Mouse (Mus musculus) ovary, adult 18-20 months (tissue): ENCODE measurements around the gene Lce3c.

Experiments
- DNase-seq: peaks from one replicate; pipeline ENCODE4 v3.0.0; 2022; ENCODE audit warnings: low spot score, mixed read lengths

Gene Lce3c

GRCm38 (mm10) chr3:92944186-92944585 lies at the start of gene Lce3c:
Gene Lce3c (plus strand): TSS chr3:92944486.
- no peak for DNase-seq

DNA sequence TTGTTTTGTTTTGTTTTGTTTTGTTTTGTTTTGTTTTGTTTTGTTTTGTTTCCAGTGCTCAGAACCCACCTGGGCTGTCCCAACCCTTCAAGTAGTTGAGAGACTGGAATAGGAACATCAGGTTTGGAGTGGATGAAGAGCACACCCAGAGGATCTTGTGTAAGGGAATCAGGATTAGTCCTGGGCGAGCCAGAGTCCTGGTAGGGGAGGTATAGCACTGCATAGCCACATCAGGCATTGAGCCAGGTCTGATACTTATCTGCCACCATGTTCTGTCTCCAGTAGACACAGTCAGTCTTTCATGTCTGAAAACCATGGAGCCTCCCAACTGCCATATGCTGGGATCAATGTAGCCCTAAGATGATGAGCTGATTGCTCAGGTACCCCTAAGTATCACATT lies 49.8 kb upstream of the Lce3c start:
- no peak for DNase-seq

GRCm38 (mm10) chr3:92902992-92903391 lies 41.3 kb upstream of the Lce3c start:
- no peak for DNase-seq

GRCm38 (mm10) chr3:92903640-92904039 lies 40.6 kb upstream of the Lce3c start:
- no peak for DNase-seq

DNA sequence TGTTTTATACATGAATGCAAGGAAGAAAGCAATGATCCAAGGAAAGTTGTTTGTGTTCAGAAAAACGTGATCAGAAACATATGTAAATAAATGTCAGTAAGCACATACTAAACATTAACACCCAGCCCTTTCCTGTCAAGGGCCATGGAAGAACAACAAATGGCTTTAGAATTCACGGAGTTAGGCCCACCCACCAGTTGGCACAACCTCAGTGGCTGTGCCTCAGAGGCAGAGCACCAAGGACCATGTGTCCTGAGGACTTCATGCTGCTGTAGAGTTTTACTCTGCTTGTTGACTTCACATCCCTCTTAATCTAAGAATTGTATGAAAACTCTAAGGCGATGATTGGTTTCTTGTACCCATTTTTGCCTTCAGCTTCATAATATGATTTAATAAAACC lies 39.1 kb upstream of the Lce3c start:
- no peak for DNase-seq

DNA sequence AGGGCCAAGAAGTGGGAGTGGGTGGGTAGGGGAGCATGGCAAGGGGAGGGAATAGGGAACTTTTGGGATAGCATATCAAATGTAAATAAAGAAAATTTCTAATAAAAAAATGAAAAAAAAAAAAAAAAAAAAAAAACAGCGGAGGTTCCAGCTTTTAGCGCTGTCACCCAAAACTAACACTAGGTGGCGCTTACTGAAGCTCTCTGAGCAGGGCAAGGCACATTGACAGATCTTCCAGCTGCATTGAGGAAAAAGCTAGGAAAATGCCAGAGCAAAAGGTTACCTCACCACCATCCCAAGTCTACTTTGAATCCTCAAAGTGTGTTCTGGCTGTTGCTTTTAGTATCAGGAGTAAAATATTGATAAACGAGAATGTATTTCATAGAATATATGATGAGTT lies 36.7 kb upstream of the Lce3c start:
- no peak for DNase-seq

GRCm38 (mm10) chr3:92920364-92920763 lies 23.9 kb upstream of the Lce3c start:
- DNase-seq = no peak

DNA sequence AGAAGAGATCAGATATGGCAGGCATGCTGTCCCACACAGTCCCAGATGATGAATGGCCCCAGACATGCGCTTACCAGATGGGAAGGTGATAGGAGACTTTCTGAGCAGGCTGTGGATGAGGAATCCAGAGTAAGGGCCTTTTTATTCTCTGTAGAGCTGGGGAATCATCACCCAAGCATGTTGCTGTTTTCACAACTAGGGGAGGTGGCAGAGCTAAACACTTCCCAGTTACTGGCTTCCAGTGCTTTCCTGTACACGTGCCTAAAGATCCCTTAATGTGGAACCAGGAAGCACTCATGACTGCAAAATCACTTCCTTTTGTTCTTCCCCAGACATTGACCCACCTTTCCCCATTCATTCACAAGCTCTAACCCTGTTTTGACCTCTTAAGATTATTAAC lies 18.2 kb upstream of the Lce3c start, which contains the start of gene Lce3a:
TSS of gene Lce3a (minus strand) at position 101 of the 400 bp plus-strand sequence.
- DNase-seq = no peak

- DNase-seq = no peak
Measured at GRCm38 (mm10) chr3:92932679-92933078, 11.6 kb upstream of the Lce3c start, which contains the start of gene Lce3b. Gene Lce3b (plus strand): TSS chr3:92932979.

GRCm38 (mm10) chr3:92957090-92957489 lies 12.8 kb downstream of the Lce3c start, which contains the start of gene Lce3d:
Gene Lce3d (plus strand): TSS chr3:92957390.
- no peak for DNase-seq

DNA sequence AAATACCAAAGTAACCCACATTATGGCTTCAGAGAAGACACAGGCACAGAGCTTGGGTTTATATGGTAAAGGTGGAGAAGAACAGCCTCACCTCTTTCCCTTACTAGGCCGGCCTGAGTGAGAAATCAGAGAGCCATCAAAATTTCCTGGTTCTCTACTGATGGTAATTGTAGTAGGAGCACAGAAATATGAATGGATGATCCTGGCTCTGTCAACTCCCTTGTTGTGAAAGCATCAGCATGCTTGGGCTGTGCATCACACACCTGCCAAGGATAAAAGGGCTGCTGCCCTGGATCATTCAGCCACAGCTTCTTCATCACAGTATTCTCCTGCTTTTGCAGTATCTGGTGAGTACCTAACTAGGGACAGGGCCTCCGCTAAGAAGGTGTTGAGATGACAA lies 22.5 kb downstream of the Lce3c start, which contains the start of gene Lce3e:
TSS of gene Lce3e (plus strand) at position 301 of the 400 bp plus-strand sequence.
- no peak for DNase-seq

DNA sequence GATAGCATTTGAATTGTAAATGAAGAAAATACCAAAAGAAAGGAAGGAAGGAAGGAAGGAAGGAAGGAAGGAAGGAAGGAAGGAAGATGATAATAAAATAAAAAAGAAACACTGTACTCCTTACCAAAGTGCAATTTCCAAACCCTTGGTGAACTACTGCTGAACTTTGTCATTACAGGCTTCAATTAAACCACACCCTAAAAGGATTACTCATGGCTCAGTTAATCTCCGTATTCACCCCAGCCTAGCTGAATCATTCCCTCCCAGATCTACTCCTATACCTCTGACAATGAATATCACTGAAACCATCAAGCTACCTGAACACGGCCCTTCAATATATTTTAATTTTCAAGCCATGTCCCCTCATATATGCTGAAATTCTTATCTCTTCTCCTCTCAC lies 34.2 kb downstream of the Lce3c start:
- no peak for DNase-seq

- DNase-seq = no peak
Measured at GRCm38 (mm10) chr3:92991926-92992325, 47.6 kb downstream of the Lce3c start, which contains the start of gene Lce3f. Gene Lce3f (plus strand): TSS chr3:92992226.
